ENCODE assay signal across 9 mouse cellular contexts in genomic region chr9:44267319-44268026, GRCm38 (mm10). TPM values are rescaled to one million over a fixed set of nuclear protein-coding genes. Genes with fewer than 3 reads are reported as not detected.
DNase-seq lines count a peak whose midpoint lies in the region; ATAC-seq and TF ChIP-seq lines count a peak whose summit lies in the region.
"Had no signal": no experiment of that assay in that cellular context is flagged by ENCODE, and none has a peak within 500 bp of the region (broad histone marks: within the 10 kb centered on the region; RNA-seq: fewer than 3 reads in every experiment).

No protein-coding gene starts in this region.

- H3K36me3 ChIP-seq in embryonic facial prominence, embryonic 14.5 days (ENCODE audit: control insufficient read depth, insufficient read depth, low read length), result peaks cover 5% of the 10 kb centered on the region; the same call in 1 of the 2 replicates
- no peaks in the 10 kb centered on the region for H3K36me3 ChIP-seq in hindbrain, embryonic 13.5 days
- no peaks in the 10 kb centered on the region for H3K36me3 ChIP-seq in liver, embryonic 14.5 days (replicated peaks; ENCODE audit: control insufficient read depth, insufficient read depth, low read depth)
- H3K36me3 ChIP-seq in neural tube, embryonic 13.5 days, result no peaks in the 10 kb centered on the region

- H3K4me1 ChIP-seq in embryonic facial prominence, embryonic 14.5 days (ENCODE audit: control insufficient read depth, insufficient read depth, low read length), result peaks cover 8% of the 10 kb centered on the region
- H3K4me1 ChIP-seq in hindbrain, embryonic 13.5 days (replicated peaks), result peaks cover 24% of the 10 kb centered on the region
- H3K4me1 ChIP-seq in liver, embryonic 14.5 days (replicated peaks; ENCODE audit: control insufficient read depth in 2 of 2, insufficient read depth in 2 of 2, low read length in 1 of 2), result peaks cover 3 to 18% of the 10 kb centered on the region in 2 experiments; a peak in 2 of 4 replicates
- peaks cover 30% of the 10 kb centered on the region for H3K4me1 ChIP-seq in neural tube, embryonic 13.5 days (replicated peaks)

- H3K4me2 ChIP-seq in embryonic facial prominence, embryonic 14.5 days (ENCODE audit: low read depth, low read length), result peak overlapping the region; percentile 78
- peak overlapping the region; percentile 58 for H3K4me2 ChIP-seq in hindbrain, embryonic 13.5 days
- peak overlapping the region; percentile 72 for H3K4me2 ChIP-seq in liver, embryonic 14.5 days (ENCODE audit: low read depth)
- peak overlapping the region; percentile 59 for H3K4me2 ChIP-seq in neural tube, embryonic 13.5 days

- H3K9ac ChIP-seq in embryonic facial prominence, embryonic 14.5 days (ENCODE audit: low read depth, low read length), result peak overlapping the region; percentile 84
- peak overlapping the region; percentile 78 for H3K9ac ChIP-seq in hindbrain, embryonic 13.5 days
- H3K9ac ChIP-seq in liver, embryonic 14.5 days (replicated peaks), result peak overlapping the region; percentile 75
- peak overlapping the region; percentile 72 for H3K9ac ChIP-seq in neural tube, embryonic 13.5 days

- peak; percentile 38 for DNase-seq in urinary bladder, postnatal 14 days (ENCODE audit: low spot score)
- DNase-seq in urinary bladder, adult 2 months (ENCODE audit: low spot score), result no peak
- DNase-seq in embryonic facial prominence, embryonic 14.5 days (ENCODE audit: low spot score), result peak; percentile 52
- no peak for DNase-seq in liver, embryonic 14.5 days (ENCODE audit: low read depth in 3 of 3, low spot score in 3 of 3)
- no peak for DNase-seq in gastrocnemius, adult 8-10 months (ENCODE audit: low spot score in 2 of 2)

- no peak for TF ChIP-seq EP300 in liver, embryonic 14.5 days (IDR thresholded peaks at IDR 0.05; ENCODE audit: low read depth)

- no peaks in the 10 kb centered on the region for H3K27me3 ChIP-seq in embryonic facial prominence, embryonic 14.5 days (replicated peaks; ENCODE audit: control insufficient read depth, insufficient read depth, low read length)
- H3K27me3 ChIP-seq in hindbrain, embryonic 13.5 days, result peaks cover 7% of the 10 kb centered on the region
- no peaks in the 10 kb centered on the region for H3K27me3 ChIP-seq in liver, embryonic 14.5 days (ENCODE audit: control insufficient read depth, insufficient read depth, low read length)
- no peaks in the 10 kb centered on the region for H3K27me3 ChIP-seq in neural tube, embryonic 13.5 days

- H3K27ac ChIP-seq in embryonic facial prominence, embryonic 14.5 days (replicated peaks; ENCODE audit: low read depth, low read length), result peak overlapping the region; percentile 84
- H3K27ac ChIP-seq in hindbrain, embryonic 13.5 days, result peak overlapping the region; percentile 64
- H3K27ac ChIP-seq in liver, embryonic 14.5 days, result peak overlapping the region; percentile 3; the same call in 1 of the 2 replicates
- peak overlapping the region; percentile 63 for H3K27ac ChIP-seq in neural tube, embryonic 13.5 days (replicated peaks)

- H3K9me3 ChIP-seq in embryonic facial prominence, embryonic 14.5 days (ENCODE audit: control insufficient read depth, low read length), result peaks cover 6% of the 10 kb centered on the region; the same call in 1 of the 2 replicates
- no peaks in the 10 kb centered on the region for H3K9me3 ChIP-seq in hindbrain, embryonic 13.5 days
- H3K9me3 ChIP-seq in liver, embryonic 14.5 days (ENCODE audit: control insufficient read depth, low read length), result no peaks in the 10 kb centered on the region
- no peaks in the 10 kb centered on the region for H3K9me3 ChIP-seq in neural tube, embryonic 13.5 days

- TF ChIP-seq CTCF in liver, embryonic 14.5 days (IDR thresholded peaks at IDR 0.05; ENCODE audit: low read depth), result peak; percentile 41

- peak; percentile 31; the same call in 1 of the 2 replicates for ATAC-seq in embryonic facial prominence, embryonic 14.5 days (ENCODE audit: low read depth)
- ATAC-seq in hindbrain, embryonic 13.5 days (ENCODE audit: low FRiP score), result 0 out of 2 replicates have a peak, but pooled peaks have one; percentile 32
- no peak for ATAC-seq in liver, embryonic 14.5 days (ENCODE audit: insufficient read depth)
- peak; percentile 48; the same call in 1 of the 2 replicates for ATAC-seq in neural tube, embryonic 13.5 days (ENCODE audit: low read depth)
- no peak for ATAC-seq in activated CD4-positive, CD25-positive, alpha-beta regulatory T cell, adult 4 months

- WGBS in embryonic facial prominence, embryonic 14.5 days, result 20% methylated on average over 11 of the region's 23 CpGs
- WGBS in hindbrain, embryonic 13.5 days, result 9% methylated on average over 23 of the region's 23 CpGs
- WGBS in liver, embryonic 14.5 days (ENCODE audit: insufficient replicate concordance), result 9% methylated on average over 23 of the region's 23 CpGs
- 10% methylated on average over 23 of the region's 23 CpGs for WGBS in neural tube, embryonic 13.5 days

- peak overlapping the region; percentile 48 for H3K4me3 ChIP-seq in embryonic facial prominence, embryonic 14.5 days (ENCODE audit: low read depth, low read length)
- H3K4me3 ChIP-seq in hindbrain, embryonic 13.5 days, result peak overlapping the region; percentile 40
- peak overlapping the region; percentile 45 to 59 for H3K4me3 ChIP-seq in liver, embryonic 14.5 days (ENCODE audit: insufficient read depth in 1 of 2, low read depth in 2 of 2, low read length in 2 of 2)
- H3K4me3 ChIP-seq in neural tube, embryonic 13.5 days, result peak overlapping the region; percentile 39

RNA-seq across cellular contexts. Expression of gene Nlrx1, which starts 0.9 kb away (rescaled TPM):
- 9.6 and 13.0 TPM in 2 replicates for polyA plus RNA-seq in urinary bladder, adult 2 months (2012; rRNA removed)
- 9.7 and 13.2 TPM in 2 replicates for polyA plus RNA-seq in embryonic facial prominence, embryonic 14.5 days (2014; fragmentation: Nextera tagmentation; extraction: Ambion mirVana)
- polyA plus RNA-seq in hindbrain, embryonic 13.5 days (2015; fragmentation: Nextera tagmentation; extraction: Ambion mirVana), result 4.4 TPM in 2 replicates
- 1.5 TPM in 2 replicates for polyA plus RNA-seq in liver, embryonic 14.5 days (2012; rRNA removed)
- 2.7 and 3.4 TPM in 2 replicates for polyA plus RNA-seq in liver, embryonic 14.5 days (2014; fragmentation: Nextera tagmentation; extraction: Ambion mirVana)
- 4.5 and 4.7 TPM in 2 replicates for polyA plus RNA-seq in neural tube, embryonic 13.5 days (2015; fragmentation: Nextera tagmentation; extraction: Ambion mirVana)
- 1 to 10 TPM; 2.8 to 6.0 TPM for polyA plus RNA-seq in activated CD4-positive, CD25-positive, alpha-beta regulatory T cell, adult 4 months (2017; shearing (Covaris generic))
- total RNA-seq in gastrocnemius, adult 8-10 months (2022), result 10 to 100 TPM; 20.5 to 24.7 (median 22.6) TPM

RNA-seq across cellular contexts. Expression of gene Pdzd3, which starts 16.2 kb away (rescaled TPM):
- 0.21 and 0.24 TPM in 2 replicates for polyA plus RNA-seq in urinary bladder, adult 2 months (2012; rRNA removed)
- polyA plus RNA-seq in embryonic facial prominence, embryonic 14.5 days (2014; fragmentation: Nextera tagmentation; extraction: Ambion mirVana), result 0.12 and 0.15 TPM in 2 replicates
- 0.17 and 0.48 TPM in 2 replicates for polyA plus RNA-seq in hindbrain, embryonic 13.5 days (2015; fragmentation: Nextera tagmentation; extraction: Ambion mirVana)
- polyA plus RNA-seq in liver, embryonic 14.5 days (2012; rRNA removed), result 0.02 and 0.05 TPM in 2 replicates
- 0.08 TPM in 1 of 2 replicates, not detected in the other for polyA plus RNA-seq in liver, embryonic 14.5 days (2014; fragmentation: Nextera tagmentation; extraction: Ambion mirVana)
- polyA plus RNA-seq in neural tube, embryonic 13.5 days (2015; fragmentation: Nextera tagmentation; extraction: Ambion mirVana), result 0.33 and 0.48 TPM in 2 replicates
- polyA plus RNA-seq in activated CD4-positive, CD25-positive, alpha-beta regulatory T cell, adult 4 months (2017; shearing (Covaris generic)), result under 1 TPM in 1 of 2 experiments, not detected in 1; 0.30 TPM
- total RNA-seq in gastrocnemius, adult 8-10 months (2022), result 1 to 10 TPM in 1 of 4 experiments, under 1 TPM in 3; 0.56 to 1.0 (median 0.95) TPM

RNA-seq across cellular contexts. Expression of gene Abcg4, which starts 20.9 kb away (rescaled TPM):
- 7.6 and 8.9 TPM in 2 replicates for polyA plus RNA-seq in urinary bladder, adult 2 months (2012; rRNA removed)
- 4.5 and 5.1 TPM in 2 replicates for polyA plus RNA-seq in embryonic facial prominence, embryonic 14.5 days (2014; fragmentation: Nextera tagmentation; extraction: Ambion mirVana)
- 18.0 and 20.1 TPM in 2 replicates for polyA plus RNA-seq in hindbrain, embryonic 13.5 days (2015; fragmentation: Nextera tagmentation; extraction: Ambion mirVana)
- polyA plus RNA-seq in liver, embryonic 14.5 days (2012; rRNA removed), result 35.6 and 41.6 TPM in 2 replicates
- polyA plus RNA-seq in liver, embryonic 14.5 days (2014; fragmentation: Nextera tagmentation; extraction: Ambion mirVana), result 10.6 and 11.1 TPM in 2 replicates
- polyA plus RNA-seq in neural tube, embryonic 13.5 days (2015; fragmentation: Nextera tagmentation; extraction: Ambion mirVana), result 21.1 and 22.5 TPM in 2 replicates
- not detected for polyA plus RNA-seq in activated CD4-positive, CD25-positive, alpha-beta regulatory T cell, adult 4 months (2017; shearing (Covaris generic))
- total RNA-seq in gastrocnemius, adult 8-10 months (2022), result under 1 TPM; 0.12 to 0.70 (median 0.30) TPM

RNA-seq across cellular contexts. Expression of gene Ccdc153, which starts 27.0 kb away (rescaled TPM):
- not detected in 2 replicates for polyA plus RNA-seq in urinary bladder, adult 2 months (2012; rRNA removed)
- 0.96 and 10.0 TPM in 2 replicates for polyA plus RNA-seq in embryonic facial prominence, embryonic 14.5 days (2014; fragmentation: Nextera tagmentation; extraction: Ambion mirVana)
- not detected in 2 replicates for polyA plus RNA-seq in hindbrain, embryonic 13.5 days (2015; fragmentation: Nextera tagmentation; extraction: Ambion mirVana)
- polyA plus RNA-seq in liver, embryonic 14.5 days (2012; rRNA removed), result not detected in 2 replicates
- polyA plus RNA-seq in liver, embryonic 14.5 days (2014; fragmentation: Nextera tagmentation; extraction: Ambion mirVana), result not detected in 2 replicates
- not detected in 2 replicates for polyA plus RNA-seq in neural tube, embryonic 13.5 days (2015; fragmentation: Nextera tagmentation; extraction: Ambion mirVana)
- not detected for polyA plus RNA-seq in activated CD4-positive, CD25-positive, alpha-beta regulatory T cell, adult 4 months (2017; shearing (Covaris generic))
- total RNA-seq in gastrocnemius, adult 8-10 months (2022), result not detected
- total RNA-seq: gastrocnemius, postnatal 4 days had no signal

RNA-seq across cellular contexts. Expression of gene Cbl, which starts 33.6 kb away (rescaled TPM):
- polyA plus RNA-seq in urinary bladder, adult 2 months (2012; rRNA removed), result 14.9 and 16.0 TPM in 2 replicates
- 15.3 and 17.1 TPM in 2 replicates for polyA plus RNA-seq in embryonic facial prominence, embryonic 14.5 days (2014; fragmentation: Nextera tagmentation; extraction: Ambion mirVana)
- 21.5 and 24.4 TPM in 2 replicates for polyA plus RNA-seq in hindbrain, embryonic 13.5 days (2015; fragmentation: Nextera tagmentation; extraction: Ambion mirVana)
- 3.4 and 3.9 TPM in 2 replicates for polyA plus RNA-seq in liver, embryonic 14.5 days (2012; rRNA removed)
- 3.7 and 5.1 TPM in 2 replicates for polyA plus RNA-seq in liver, embryonic 14.5 days (2014; fragmentation: Nextera tagmentation; extraction: Ambion mirVana)
- polyA plus RNA-seq in neural tube, embryonic 13.5 days (2015; fragmentation: Nextera tagmentation; extraction: Ambion mirVana), result 20.1 and 21.1 TPM in 2 replicates
- 10 to 100 TPM; 22.8 to 25.0 TPM for polyA plus RNA-seq in activated CD4-positive, CD25-positive, alpha-beta regulatory T cell, adult 4 months (2017; shearing (Covaris generic))
- total RNA-seq in gastrocnemius, adult 8-10 months (2022), result 10 to 100 TPM in 1 of 4 experiments, 1 to 10 TPM in 3; 5.1 to 10.2 (median 7.3) TPM

Comparison
In these comparisons a context has a peak if more than half of its experiments do, and no peak if none do; other contexts are left out.
1. DNase-seq: peak in urinary bladder, postnatal 14 days (single experiment) and embryonic facial prominence, embryonic 14.5 days (single experiment); none in urinary bladder, adult 2 months (single experiment), liver, embryonic 14.5 days (0 of 3) and gastrocnemius, adult 8-10 months (0 of 2).
2. ATAC-seq: peak in embryonic facial prominence, embryonic 14.5 days (single experiment), hindbrain, embryonic 13.5 days (single experiment) and neural tube, embryonic 13.5 days (single experiment); none in liver, embryonic 14.5 days (single experiment) and activated CD4-positive, CD25-positive, alpha-beta regulatory T cell, adult 4 months (single experiment).
3. H3K27ac ChIP-seq: peak in every context shown above with its lines; median percentile 84 in embryonic facial prominence, embryonic 14.5 days; 64 in hindbrain, embryonic 13.5 days; 63 in neural tube, embryonic 13.5 days; 3 in liver, embryonic 14.5 days.
4. Peak in every context shown above with its lines, with median percentiles within 50 percentile points of each other: H3K4me2 ChIP-seq, H3K4me3 ChIP-seq and H3K9ac ChIP-seq.